Mouse (Mus musculus) urinary bladder, postnatal 4 days (tissue): Measurements from ENCODE around the gene Traf2.

ENCODE experiments used
- DNase-seq, 2 experiments: peaks; one replicate each; pipeline ENCODE4 v3.0.0; 2021 to 2022; ENCODE audit warnings: low spot score in 2 of 2

Traf2 gene

DNA sequence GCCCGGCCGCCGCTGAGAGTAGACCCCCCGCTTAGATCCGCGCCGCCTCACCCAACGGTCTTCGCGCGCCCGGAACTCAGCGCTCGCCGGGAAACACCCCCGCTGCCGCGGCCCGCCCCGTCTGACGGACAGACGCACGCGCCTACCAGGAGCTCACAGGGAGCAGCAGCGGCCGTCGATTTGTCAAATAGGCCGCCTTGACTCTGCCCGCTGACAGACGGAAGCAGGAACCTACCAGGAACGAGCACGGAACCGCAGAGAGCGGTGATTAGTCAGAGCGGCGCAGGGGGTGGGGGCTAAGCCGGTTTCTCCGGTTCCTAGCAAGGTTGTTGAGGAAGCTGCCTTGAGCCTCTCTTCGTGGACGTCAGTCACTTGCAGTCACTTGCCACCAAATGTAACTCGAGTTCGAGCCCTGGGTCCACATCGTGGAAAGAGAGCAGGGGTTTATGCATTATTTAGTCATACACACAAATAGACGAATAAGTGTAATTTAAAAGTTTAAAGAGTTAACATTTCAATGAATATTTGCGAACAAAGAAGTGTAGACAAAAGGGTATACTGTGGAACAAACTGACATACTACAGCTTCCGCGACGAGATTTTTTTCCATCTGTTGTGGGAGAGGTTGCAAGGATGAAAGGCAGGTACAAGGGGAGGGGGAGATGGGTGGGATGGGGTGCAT lies at the start of gene Traf2:
Gene Traf2, minus strand, starts transcription at position 130 of the 681 bp plus-strand sequence.
- peak; percentile 98 to 99 for DNase-seq

DNA sequence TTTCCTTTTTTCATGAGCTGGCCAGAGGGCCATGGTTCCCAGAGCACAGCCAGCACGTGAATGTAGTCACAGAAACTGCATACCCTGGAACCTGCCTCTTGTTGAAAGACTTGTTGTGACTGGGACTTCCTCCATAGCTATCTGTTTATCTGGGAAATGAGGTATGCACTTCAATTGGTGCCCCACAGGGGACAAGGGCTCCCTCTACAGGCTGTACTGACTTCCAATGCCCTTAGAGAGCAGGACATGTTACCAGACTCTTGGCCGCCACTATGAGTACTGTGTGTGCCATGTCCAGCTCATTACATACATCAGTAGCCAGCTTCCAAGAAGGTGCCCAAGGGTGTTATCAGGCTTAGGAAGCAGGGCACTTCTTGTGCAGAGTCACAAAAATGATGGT lies 45.1 kb upstream of the Traf2 start:
- DNase-seq = no peak

DNA sequence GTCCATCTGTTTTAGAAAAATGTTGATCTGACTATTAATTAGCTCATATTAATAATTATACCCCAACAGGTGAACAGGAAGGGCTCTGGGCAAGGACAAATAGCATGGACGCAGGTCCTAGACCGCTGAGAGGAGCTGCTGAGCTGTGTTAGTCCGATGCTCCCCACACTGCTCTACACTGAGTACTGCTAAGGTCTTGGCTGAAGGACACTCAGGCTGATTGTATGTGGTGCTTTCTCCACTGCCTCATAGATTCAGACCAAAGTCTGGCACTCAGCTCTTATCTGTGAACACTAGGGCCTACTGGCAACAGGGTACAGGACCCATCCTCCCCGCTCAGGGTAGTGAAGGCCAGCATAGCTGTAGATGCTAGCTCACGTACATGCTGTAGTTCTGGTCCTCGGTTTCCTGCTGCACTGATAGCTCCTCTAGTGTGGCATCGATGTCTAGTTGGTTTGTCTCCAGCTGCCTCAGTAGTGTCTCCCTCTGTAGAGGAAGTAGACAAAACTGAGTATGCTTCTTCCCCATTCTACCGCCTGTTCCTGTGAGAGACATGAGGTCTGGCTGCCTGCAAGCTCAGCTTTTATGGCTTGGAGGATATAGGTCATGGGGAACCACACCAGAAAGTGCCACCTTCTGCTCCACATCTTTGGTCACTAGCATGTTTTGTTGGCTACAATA lies 41.6 kb upstream of the Traf2 start:
- no peak for DNase-seq

DNA sequence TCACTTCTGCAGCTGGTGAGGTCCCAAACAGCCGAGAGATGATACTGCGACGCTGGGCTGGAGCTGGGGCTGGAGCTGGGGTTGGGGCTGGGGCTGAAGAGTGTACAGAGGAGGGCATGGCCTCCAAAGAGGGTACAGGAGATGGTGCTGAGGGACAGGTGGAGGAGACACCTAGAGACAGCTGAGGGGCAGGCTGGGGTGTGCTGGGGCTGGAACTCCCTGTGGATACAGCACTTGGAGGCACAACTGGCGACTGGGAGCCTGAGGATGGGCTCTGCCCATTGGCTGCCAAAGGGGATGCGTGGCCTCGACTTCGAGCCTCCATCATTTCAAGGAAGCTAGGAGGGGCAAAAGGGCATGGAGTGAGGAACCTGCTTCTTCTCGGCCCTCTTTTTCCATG lies 40.5 kb upstream of the Traf2 start:
- no peak for DNase-seq

DNA sequence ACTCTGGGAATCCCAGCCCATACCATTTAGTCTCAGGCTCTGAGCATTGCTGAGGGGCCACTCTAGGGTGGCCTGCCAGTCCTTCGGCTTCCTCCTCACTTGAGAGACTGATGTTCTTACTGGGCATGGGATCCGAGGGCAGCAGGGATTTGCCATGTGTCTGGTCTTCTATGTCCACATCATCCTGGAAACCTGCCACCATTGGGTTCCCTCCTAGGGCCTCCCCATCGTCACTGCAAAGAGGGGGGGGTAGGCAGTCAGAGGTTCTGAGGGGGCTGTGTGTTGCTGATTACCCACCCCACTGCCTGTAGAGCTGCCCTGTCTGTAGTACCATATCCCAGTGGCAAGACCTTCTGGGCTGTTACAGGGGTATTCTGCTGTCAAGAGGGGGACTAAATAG lies 38.9 kb upstream of the Traf2 start:
- DNase-seq = no peak

DNA sequence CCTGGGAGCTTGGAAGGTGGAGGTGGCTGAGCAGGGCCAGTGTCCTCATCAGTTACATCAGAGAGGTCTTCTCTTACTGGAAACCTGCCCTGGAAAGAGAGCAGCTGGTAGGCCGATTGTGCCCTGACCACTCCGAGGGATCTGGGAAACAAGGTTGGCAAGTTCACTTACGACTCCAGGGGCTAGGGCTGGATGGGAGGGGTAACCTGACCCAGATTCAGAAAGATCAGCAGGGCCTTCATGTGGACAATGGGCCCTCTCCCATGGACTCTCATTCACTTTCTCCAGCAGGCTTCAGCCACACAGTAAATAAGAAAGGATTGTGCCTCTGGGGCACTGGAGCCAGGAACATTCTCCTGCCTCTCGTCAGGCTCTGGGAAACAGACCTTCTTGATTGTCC lies 38.1 kb upstream of the Traf2 start:
- DNase-seq = no peak

DNA sequence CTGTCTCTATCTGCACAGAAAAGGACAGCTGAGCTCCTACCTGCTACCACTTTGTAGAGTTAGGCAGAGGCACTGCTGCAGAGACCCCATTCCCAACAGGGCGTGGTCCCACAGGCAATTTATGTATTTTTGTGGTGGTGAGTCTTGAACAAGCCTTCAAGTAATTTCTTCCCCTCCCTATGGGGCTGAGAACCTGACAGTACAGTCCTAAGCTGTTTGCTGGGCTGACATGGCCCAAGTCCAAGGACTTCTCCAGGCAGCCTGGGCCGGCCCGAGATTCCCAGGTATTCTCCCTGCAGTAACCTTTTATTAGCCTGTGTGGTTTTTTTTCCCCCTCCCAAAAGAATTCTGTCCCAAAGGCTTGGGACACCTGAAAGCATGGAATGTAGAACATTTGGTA lies 37.4 kb upstream of the Traf2 start:
- DNase-seq = no peak

DNA sequence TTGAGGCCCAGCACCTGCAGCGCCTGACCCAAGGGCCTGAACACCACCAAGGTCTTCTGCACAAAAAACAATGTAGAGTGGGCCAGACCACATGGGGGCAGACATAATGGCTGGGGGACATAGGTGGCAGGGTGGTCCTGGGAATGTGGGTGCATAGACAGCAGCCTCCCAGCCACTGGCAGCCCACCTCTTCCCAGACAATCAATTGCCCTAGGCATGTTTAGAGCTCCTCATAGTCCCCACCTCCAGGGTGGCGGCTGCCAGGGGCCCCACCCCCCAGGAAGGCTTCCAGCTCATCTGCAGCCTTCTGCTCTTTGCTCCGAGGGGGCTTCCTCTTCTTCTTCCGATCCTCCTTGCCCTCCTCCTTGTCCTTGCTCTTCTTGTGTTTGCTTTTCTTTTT lies 36.8 kb upstream of the Traf2 start:
- DNase-seq = no peak

DNA sequence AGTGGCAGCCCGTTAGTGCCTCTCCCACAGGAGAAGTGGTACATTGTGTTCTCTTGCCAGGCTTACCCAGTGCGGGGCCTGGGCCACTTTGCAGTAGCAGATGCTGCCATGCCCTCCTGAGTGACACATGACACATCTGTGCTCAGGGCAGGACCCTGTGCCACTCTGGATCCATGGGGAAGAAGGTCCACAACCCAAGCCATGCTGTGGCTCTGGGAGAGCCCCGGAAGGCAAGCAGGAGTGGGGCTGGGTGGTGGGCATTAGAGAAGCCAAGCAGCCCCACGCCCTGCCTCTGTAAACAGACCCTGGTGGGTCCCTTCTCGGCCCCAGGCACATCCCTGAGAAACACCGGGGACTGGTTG lies 36.4 kb upstream of the Traf2 start:
- DNase-seq = no peak

DNA sequence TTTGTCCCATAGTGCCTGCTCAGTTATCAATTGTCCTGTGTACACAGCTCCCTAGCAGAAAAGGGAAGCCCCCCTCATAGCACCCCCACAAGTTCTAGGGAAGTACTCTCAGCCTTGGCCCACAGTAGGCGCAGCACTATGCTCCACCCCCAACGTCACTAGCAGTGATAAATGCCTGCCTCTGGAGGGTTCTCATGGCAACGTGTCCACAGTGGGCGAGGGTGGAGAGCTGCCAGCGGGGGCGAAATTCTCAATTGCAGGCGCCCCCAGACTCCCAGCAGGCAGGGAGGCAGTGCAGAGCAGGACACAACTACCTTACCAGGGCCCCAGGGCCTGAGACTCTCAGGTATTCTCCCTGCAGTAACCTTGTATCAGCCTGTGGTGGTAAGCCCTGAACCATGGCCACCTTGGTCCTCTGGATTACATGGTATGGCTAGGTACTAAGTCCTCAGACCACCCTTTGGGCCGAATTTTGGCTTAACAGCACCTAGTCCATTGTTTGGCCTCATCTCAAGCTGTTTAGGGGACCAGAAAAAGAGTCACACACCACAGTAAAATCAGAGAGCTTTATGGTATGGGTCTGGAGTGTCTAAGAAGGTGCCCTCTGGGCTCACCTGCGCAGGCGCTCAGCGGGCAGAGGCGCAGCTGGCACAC lies 35.9 kb upstream of the Traf2 start:
- no peak for DNase-seq

DNA sequence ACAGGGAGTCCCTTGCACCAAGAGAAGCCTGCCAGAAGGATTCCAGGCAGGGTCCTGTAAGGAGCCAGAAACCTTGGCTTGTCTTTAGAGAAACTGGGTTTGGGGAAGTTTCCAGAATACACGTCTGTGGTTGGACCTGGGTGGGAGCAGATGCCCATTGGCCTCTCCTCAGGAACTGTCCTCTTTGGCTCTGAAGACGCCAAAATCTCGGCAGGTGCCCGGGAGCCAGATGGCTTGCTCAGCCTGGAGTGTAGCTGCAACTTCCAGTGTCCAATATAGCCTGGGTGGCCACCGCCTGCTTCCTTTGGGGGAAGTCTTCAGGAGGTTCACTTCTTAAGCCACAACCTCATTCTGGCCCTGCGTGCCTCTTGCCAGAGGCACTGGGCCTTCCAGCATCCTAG lies 35.2 kb upstream of the Traf2 start:
- DNase-seq = no peak

DNA sequence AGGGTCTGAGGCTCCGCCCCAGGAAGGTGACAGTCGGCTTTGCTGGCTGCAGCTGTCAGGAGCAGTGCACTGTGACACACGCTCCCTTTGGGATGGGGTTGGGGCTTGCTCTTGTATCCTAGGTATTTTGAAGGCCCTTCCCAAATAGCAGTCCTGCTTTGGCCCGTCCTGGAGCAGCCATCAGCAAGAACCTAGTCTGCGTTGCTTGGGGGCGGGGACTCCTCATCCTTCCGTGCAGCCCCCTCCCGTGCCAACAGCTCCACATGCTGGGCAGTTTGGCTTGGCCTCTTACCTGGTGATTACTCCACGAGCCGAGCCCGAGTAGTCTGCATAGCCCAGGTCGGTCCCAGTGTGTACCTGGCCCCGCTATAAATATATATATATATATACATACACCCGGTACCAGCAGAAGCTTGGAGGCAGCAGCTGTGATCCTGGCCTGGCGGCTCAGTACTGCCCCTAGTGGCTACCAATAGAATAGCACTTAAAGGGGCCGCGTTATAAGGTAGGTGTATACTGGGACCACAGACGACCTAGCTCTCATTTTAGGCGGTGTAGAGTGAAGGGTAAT lies 34.6 kb upstream of the Traf2 start, which contains the start of gene Ajm1:
Gene Ajm1, minus strand, starts transcription at position 464 of the 571 bp plus-strand sequence.
- DNase-seq = no peak

DNA sequence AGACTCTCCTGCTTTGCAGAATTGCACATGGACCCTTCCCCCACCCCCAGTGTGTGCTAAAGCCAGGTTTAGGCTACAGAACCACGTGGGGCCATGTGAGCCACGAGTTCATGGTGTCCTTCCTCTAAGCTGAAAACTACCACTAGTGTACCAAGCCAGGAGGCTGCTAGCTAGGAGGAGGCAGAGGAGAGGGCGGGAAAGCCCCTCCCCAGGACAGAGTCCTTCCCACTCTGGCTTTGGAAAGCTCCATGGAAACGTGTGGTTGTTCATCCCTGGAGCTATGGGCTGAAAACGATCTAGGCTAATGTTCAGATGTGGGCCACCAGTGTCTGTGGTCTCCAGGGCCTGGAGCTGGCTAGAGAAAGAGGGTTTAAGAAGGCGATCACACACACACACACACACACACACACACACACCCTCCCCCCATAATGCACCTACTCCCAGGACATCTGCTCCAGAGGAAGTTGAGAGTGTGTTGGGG lies 33.9 kb upstream of the Traf2 start:
- DNase-seq = no peak

DNA sequence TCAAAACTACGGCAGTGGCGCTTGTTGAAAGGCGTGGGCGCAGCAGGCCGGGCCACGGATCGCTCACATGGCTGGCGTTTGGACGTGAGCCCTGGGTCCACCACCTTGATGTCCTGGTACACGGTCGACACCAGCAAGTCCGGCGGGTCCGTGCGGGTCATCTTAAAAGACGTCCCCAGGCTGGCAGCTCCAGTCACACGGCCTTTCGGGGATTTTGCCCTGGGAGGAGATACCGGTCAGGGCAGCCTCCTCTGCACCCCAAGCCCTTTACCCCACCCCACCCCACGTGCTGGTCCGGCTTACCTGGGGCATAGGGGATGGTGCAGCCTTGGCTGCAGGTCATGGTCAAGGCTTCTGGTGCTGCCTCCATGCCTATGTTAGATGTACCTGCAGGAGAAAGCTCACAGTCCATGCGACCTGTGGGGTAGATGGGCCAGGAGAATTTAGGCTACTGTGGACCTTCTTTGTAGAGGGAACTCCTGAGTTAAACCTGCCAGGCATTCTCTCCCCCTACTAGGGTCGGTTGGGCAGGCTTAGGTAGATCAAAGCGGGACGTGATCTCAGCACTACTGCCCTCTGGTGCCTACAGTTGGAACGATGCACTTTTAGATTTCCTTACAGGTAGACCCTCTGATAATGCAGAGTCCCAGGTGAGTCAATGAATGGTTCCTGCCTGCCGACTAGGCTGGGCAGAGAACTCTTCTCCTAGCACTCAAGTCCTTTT lies 33.2 kb upstream of the Traf2 start:
- no peak for DNase-seq

DNA sequence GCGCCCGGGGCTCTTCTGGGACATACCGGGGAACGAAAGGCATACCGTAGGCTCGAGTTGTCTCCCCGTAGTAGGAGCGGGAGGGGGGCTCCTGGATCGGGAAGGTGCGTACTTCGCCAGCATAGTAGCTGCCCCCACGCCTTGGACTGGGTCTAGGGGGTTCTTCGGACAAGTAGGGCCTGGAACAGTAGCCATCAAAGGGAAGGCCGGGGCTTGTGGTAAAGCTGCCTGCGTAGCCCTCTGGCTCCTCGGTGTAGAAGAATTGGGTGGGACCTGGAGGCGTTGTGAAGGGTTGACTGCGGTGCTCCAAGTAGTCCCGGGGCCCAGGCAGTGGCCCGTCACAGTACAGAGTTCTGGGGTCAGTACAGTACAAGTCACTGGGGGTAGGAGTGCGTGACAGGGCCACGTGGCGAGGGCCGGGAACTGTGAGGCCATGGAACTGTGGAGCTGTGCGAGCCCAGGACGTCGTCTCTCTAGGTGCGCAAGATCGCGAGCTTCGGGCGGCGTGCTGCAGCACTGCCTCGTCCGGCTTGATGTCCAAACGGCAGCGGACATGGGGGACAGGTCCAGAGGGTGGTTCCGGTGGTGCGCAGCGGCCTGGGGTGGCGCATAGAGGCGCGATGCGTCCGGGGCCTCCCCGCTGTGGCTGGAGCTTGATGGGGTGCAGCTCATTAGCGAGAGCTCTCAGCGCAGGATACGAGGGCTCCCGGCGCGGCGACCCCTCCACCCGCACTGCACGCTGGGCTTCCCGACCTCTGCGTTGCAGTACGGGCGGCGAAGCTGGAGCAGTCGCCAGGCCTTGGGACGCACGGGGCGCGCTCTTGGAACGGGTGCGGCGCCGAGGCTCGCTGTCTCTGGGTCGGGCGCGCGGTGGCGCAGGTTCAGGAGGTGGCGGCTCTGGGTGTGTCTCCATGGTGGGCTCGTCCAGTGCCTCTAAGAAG lies 32.3 kb upstream of the Traf2 start:
- DNase-seq = no peak

DNA sequence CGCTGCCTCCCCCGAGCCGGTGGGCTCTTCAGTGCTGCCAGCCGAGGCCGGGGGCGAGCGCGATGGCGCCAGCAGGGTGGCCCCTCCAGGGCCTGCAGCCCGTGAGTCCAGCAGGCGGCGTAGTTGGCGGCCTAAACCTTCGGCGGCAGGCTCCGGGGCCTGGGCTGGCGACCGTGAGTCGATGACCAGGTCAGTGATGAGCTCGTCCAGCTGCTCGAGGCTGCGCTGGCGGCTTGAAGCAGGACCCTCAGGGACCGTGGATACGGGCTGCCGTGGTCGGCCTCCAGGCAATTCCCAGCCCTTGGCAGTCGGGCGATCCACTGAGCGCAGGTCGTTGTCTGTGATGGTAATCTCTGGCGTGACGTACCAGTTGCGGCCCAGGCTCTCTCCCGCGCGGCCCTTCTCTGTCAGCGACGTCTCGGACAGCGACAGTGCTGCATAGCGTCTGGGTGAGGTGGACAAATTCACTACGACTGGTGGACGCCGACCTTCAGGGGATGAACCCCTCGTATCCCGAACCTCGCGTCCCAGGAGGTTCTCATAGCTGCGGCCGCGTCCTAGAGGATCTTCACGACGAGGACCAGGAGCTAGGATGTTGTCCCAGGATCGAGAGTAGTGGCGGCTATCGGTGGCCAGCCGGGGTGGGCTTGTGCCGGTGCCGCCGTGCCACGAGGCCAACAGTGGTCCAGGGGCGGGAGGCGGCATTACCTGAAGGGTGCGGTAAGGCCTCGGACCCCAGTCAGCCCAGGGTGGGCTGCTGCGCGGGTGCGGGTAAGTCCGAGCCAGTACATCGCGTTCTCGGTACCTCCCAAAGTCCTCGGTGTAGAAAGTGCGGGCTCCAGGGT lies 31.4 kb upstream of the Traf2 start:
- DNase-seq = no peak

DNA sequence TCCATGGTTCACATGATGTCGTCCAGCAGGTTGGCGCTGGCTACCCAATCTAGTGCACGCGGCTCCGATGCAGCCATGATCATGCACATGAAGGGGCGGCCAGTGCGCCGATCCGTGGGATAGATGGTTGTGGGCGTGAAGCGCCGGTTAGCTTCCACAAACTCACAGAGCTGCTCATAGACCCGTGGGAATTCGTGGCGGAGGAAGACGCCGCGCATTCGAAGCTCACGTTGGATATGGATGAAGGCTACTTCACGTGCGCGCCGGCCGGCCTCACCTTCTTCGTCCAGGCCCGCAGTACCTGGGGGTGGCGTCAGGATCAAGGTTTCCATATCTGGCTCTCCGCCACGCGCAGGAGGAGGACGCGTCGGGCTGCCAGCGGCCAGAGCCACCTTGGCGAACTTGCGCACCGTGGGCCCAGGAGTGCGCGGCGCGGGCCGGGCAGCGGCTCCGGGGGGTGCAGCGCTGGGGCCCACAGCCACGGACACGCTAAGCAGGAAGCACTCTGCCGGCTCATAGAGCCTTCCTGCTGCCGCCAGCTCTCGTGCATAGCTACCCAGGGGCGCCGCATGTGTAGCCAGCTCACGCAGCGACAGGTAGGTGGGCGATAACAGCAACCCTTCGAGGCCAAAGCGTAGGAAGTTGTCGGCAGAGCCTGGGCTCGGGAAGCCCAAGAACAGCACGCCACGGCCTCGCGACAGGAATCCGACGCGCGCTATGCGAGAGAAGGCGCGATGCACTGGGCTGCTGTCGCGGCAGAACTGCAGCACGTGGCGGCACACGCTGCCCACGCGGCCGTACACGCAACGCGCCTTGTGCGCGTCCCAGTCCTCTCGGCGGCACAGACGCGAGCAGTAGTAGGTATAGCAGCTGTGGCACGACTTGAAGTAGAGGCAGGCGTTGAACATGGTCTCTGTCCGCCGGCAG lies 30.5 kb upstream of the Traf2 start:
- no peak for DNase-seq

DNA sequence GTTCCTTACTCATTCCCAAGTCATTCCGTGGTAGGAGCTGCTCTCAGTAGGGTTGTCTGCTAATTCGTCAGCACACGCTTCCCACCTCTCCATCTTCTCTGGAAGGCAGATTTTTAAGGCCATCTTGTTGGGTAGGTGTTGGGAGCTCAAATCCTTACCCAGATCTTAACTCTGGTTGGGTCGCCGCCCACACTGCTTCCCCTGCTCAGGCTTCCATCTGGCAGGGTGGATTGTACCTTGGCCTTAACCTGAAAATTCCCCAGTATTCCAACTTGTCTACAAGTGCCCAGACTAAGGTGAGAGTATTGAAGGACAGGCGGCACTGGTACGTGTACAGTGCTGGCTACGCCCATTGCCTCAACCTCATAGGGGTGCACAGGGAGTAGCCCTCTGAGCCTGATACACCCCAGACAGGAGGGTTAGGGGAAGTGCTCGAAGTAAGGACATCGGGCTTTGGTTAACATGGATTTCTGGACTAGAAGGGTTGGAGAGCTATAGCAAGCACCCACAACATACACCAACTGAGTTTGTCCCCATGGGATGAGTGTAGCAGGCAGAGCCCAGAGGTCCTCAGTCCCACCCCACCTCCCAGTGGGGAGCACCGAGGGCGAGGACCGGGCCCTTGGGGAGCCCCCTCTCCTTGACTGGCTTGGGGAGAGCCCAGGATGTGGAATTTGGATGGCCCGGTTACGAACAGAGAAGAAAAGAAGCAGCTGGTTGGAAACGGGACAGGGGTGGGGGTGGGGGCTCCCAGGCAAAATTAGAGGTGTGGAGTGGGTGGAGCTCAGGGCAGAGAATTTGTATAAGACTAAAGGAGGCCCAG lies 29.5 kb upstream of the Traf2 start:
- no peak for DNase-seq
